Mouse (Mus musculus) hindbrain, embryonic 11.5 days (tissue): ENCODE measurements around the gene Eif2ak1. TPM values are rescaled to one million over a fixed set of nuclear protein-coding genes. Genes with fewer than 3 reads are reported as not detected.
"Not testable (repeated sequence)": the region's sequence is repeated elsewhere in the genome, so short reads cannot be mapped to it uniquely, and the experiment has no call there.

ENCODE experiments used
- ATAC-seq: fragments of 200-750 bp; cut with Nextera tagmentation; 2 replicates; pipeline ENCODE4 v1.8.0; 2017; ENCODE audit warnings: mild to moderate bottlenecking, moderate TSS enrichment, moderate library complexity; ENCODE audit not compliant: low FRiP score
- DNase-seq: peaks from one replicate; pipeline ENCODE4 v3.0.0-alpha.2; 2015; ENCODE audit warnings: low spot score
- H3K27ac ChIP-seq: fragments of 300-500 bp; sonication (generic); 2 replicates; pipeline ENCODE4 v1.5.1; 2014; ENCODE audit warnings: mild to moderate bottlenecking, low read depth, low read length
- H3K27me3 ChIP-seq: fragments of 300-500 bp; sonication (generic); 2 replicates; pipeline ENCODE4 v1.6.1; 2014; ENCODE audit warnings: mild to moderate bottlenecking, low read length, moderate library complexity, mixed read lengths; ENCODE audit not compliant: control insufficient read depth, insufficient read depth
- H3K36me3 ChIP-seq: fragments of 300-500 bp; sonication (generic); 2 replicates; pipeline ENCODE4 v1.6.1; 2014; ENCODE audit warnings: mild to moderate bottlenecking, low read length, moderate library complexity, mixed read lengths; ENCODE audit not compliant: control insufficient read depth, insufficient read depth
- H3K4me1 ChIP-seq: fragments of 300-500 bp; sonication (generic); replicated peaks from 2 replicates; pipeline ENCODE4 v1.6.1; 2014; ENCODE audit warnings: low read length, mixed read lengths; ENCODE audit not compliant: control insufficient read depth, insufficient read depth
- H3K4me2 ChIP-seq: fragments of 300-500 bp; sonication (generic); replicated peaks from 2 replicates; pipeline ENCODE4 v1.6.1; 2014; ENCODE audit warnings: mild to moderate bottlenecking, low read depth, low read length
- H3K4me3 ChIP-seq: fragments of 300-500 bp; sonication (generic); 2 replicates; pipeline ENCODE4 v1.5.1; 2014; ENCODE audit warnings: low read depth, low read length
- H3K9ac ChIP-seq: fragments of 300-500 bp; sonication (generic); 2 replicates; pipeline ENCODE4 v1.6.1; 2014; ENCODE audit warnings: low read depth, low read length
- H3K9me3 ChIP-seq: fragments of 300-500 bp; sonication (generic); 2 replicates; pipeline ENCODE4 v1.6.1; 2016; ENCODE audit warnings: low read length; ENCODE audit not compliant: control insufficient read depth
- WGBS: fragments of 180-500 bp; shearing (Covaris S2); extraction: QIAGEN DNeasy Blood & Tissue Kit; methylation state at CpG from one replicate; pipeline ENCODE4 v1.1.7; 2014; 5-methylcytosine and 5-hydroxymethylcytosine counted together
- polyA plus RNA-seq: library from polyadenylated mRNA; unstranded; fragments of >200 nt; fragmentation: Nextera tagmentation; extraction: Ambion mirVana; gene quantifications from 2 replicates; pipeline ENCODE4 v1.2.1, GENCODE M21; 2014

Eif2ak1 gene
- 51.4 and 55.2 TPM in 2 replicates for polyA plus RNA-seq

DNA sequence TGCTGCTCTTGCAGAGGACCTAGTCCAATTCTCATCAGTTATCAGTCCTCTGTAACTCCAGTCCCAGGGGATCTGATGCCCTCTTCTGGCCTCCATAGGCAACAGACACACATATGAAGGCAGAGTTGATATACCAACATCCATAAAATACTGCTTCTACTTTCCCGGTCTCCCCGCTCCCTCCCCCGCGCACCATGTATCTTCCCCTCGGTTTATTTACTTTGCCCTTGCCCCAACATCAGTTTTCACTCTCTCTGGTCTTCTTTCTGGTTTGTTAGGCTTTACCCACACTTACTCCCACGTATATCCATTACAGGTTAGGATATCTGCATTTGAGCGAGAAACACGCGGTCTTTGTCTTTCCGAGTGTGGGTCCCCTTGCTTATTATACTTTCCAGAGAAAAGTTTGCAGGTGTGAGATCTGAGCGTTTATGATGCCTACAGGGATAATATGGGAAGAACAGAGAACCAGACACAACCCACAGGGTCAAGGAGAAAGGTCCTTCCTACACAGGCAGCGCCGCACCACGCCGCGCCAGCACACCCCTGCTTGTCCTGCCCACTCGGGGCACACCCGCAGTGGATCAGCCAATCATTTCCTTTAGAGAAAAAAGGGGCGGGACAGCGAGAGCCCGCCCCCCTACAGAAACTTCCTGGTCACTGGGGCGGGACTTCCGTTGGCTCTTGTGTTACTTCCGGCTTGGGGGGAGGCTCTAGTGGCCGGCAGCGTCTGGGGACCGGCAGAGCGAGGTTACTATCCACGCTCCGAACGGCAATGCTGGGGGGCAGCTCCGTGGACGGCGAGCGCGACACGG is at the start of gene Eif2ak1:
TSS of gene Eif2ak1 (plus strand) at position 673 of the 815 bp plus-strand sequence.
- Histone ChIP-seq H3K27ac (0 out of 2 replicates have a peak within 1 kb of the TSS, but pooled peaks have one; percentile 33), H3K27me3 (no peaks in the 10 kb centered on the region), H3K9me3 (no peaks in the 10 kb centered on the region), H3K36me3 (no peaks in the 10 kb centered on the region), H3K4me2 (peak within 1 kb of the TSS; percentile 63), H3K9ac (peak within 1 kb of the TSS; percentile 78), H3K4me3 (peak within 1 kb of the TSS; percentile 86), H3K4me1 (peaks cover 3% of the 10 kb centered on the region; the same call in 1 of the 2 replicates)
- DNase-seq (peak; percentile 97), ATAC-seq (peak; percentile 99)
- WGBS, result under 1% methylated on average over 37 of the region's 37 CpGs

DNA sequence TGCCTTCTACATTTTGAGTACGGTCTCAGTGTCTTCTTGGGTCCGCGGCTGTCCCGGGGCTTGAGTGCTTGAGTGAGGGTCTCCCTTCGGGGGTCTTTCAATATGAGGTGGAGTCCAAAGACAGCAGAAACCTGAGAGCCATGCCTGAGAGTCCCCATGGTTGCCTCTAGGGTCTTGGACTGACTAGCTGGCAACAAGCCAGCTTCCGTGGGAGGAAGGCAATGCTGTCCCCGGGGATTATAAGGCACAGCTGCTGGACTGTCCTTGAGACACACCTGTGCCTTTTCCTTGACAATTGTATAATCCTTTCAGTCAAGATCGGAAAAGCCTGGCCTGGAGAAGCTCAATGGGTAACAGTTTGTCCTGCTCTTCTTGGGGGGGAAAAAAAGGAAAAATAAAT is 35.6 kb upstream of the Eif2ak1 start:
- no peaks in the 10 kb centered on the region for H3K4me1 ChIP-seq
- ATAC-seq (no peak), DNase-seq (no peak)
- H3K36me3 ChIP-seq, result no peaks in the 10 kb centered on the region
- 96% methylated on average over 7 of the region's 8 CpGs for WGBS
- H3K9ac ChIP-seq, result no peak overlapping the region
- H3K4me2 ChIP-seq, result no peak overlapping the region
- no peak overlapping the region for H3K27ac ChIP-seq
- H3K27me3 ChIP-seq, result no peaks in the 10 kb centered on the region
- H3K9me3 ChIP-seq, result no peaks in the 10 kb centered on the region
- no peak overlapping the region for H3K4me3 ChIP-seq

DNA sequence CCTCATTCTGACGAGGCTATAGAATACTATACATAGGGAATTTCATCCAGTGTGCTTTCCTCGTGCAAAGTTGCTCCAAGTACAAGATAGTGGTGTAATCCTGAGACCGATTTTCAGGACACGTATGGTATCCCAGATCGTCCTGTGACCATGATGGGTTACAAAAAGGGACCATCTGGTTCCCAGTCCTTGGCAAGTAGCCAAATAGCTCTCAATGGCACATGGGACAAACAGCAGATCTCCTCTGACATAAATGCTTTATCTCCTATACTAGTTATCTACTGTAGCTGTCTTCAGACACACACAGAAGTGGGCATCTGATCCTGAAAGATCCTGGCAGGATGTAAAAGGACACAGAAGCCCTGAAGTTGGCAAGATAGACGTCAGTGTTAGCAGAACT is 32.2 kb upstream of the Eif2ak1 start:
- Histone ChIP-seq H3K9ac (no peak overlapping the region), H3K27me3 (no peaks in the 10 kb centered on the region), H3K4me3 (no peak overlapping the region), H3K4me1 (no peaks in the 10 kb centered on the region), H3K9me3 (no peaks in the 10 kb centered on the region), H3K36me3 (no peaks in the 10 kb centered on the region), H3K4me2 (no peak overlapping the region), H3K27ac (no peak overlapping the region)
- DNase-seq (no peak), ATAC-seq (no peak)
- WGBS, result 88% methylated on average over 6 of the region's 6 CpGs

DNA sequence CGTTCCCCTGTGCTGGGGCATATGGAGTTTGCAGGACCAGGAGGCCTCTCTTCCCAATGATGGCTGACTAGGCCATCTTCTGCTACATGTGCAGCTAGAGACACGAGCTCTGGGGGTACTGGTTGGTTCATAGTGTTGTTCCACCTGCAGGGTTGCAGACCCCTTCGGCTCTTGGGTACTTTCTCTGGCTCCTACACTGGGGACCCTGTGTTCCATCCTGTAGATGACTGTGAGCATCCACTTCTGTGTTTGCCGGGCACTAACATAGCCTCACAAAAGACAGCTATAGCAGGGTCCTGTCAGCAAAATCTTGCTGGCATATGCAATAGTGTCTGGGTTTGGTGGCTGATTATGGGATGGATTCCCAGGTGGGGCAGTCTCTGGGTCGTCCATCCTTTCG is 16.4 kb upstream of the Eif2ak1 start:
- not testable (repeated sequence) for H3K9ac ChIP-seq, H3K4me3 ChIP-seq, H3K36me3 ChIP-seq, H3K9me3 ChIP-seq, H3K4me1 ChIP-seq, H3K27ac ChIP-seq, H3K27me3 ChIP-seq, DNase-seq, ATAC-seq, H3K4me2 ChIP-seq
- WGBS, result 88% methylated on average over 6 of the region's 6 CpGs

DNA sequence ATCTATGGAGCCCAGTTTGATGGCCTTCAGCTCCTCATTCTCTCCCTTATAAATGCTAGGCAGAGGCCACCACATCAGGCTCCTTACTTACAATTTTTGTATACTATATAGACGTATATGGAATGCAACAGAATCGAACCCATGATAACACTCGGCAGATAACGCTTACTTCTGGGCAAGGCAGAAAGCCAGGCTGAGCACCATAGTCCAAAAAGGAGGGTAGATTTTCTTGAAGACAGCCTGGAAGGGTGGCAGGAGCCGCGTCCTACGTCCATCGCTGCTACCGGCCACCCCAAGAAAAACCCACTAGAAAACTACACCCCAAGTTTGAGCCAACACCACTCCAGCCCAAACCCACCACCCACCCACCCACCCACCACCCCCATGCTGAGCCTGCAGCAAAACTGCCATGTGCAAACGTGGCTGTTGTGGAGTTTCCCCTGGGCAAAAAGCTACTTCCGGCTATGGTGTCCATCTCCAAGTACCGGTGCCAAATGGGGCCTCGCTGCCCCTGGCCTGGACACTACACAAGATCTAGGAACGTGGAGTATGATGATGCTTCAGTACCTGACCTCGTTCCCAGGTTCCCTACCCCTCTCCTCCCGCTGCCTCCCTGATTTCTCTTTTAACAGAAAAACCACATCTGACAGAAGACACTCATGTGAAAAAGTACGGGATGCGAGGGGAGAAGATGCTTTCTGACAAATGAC is 13.4 kb upstream of the Eif2ak1 start:
- DNase-seq (no peak), ATAC-seq (no peak)
- H3K4me2 ChIP-seq, result no peak overlapping the region
- no peaks in the 10 kb centered on the region for H3K36me3 ChIP-seq
- H3K27ac ChIP-seq, result no peak overlapping the region
- no peak overlapping the region for H3K4me3 ChIP-seq
- no peaks in the 10 kb centered on the region for H3K27me3 ChIP-seq
- H3K9ac ChIP-seq, result no peak overlapping the region
- no peaks in the 10 kb centered on the region for H3K9me3 ChIP-seq
- WGBS, result 90% methylated on average over 18 of the region's 18 CpGs
- H3K4me1 ChIP-seq, result no peaks in the 10 kb centered on the region

DNA sequence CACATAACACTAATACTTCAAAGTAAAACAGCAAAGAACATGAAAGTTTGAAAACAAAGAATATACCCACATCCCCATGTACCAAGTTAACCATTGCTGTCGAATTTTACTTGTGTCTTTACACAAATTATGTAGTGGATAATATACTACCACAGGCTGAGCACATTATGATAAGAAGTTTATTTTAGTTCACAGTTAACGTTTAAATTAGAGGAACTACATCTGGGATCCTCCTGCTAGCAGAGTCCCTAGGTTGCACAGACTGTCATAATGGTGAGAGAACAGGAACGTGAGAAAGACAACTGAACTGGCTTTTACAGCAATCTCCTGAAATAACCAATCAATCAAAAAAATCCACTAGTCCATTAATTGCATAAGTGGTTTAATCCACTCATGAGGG is 10.3 kb upstream of the Eif2ak1 start:
- no peak overlapping the region for H3K4me2 ChIP-seq
- ATAC-seq, result no peak
- no peak overlapping the region for H3K4me3 ChIP-seq
- no peaks in the 10 kb centered on the region for H3K27me3 ChIP-seq
- no peak overlapping the region for H3K27ac ChIP-seq
- no peak overlapping the region for H3K9ac ChIP-seq
- DNase-seq, result no peak
- no peaks in the 10 kb centered on the region for H3K36me3 ChIP-seq
- 82% methylated on average over 3 of the region's 3 CpGs for WGBS
- H3K4me1 ChIP-seq, result no peaks in the 10 kb centered on the region
- H3K9me3 ChIP-seq, result no peaks in the 10 kb centered on the region

DNA sequence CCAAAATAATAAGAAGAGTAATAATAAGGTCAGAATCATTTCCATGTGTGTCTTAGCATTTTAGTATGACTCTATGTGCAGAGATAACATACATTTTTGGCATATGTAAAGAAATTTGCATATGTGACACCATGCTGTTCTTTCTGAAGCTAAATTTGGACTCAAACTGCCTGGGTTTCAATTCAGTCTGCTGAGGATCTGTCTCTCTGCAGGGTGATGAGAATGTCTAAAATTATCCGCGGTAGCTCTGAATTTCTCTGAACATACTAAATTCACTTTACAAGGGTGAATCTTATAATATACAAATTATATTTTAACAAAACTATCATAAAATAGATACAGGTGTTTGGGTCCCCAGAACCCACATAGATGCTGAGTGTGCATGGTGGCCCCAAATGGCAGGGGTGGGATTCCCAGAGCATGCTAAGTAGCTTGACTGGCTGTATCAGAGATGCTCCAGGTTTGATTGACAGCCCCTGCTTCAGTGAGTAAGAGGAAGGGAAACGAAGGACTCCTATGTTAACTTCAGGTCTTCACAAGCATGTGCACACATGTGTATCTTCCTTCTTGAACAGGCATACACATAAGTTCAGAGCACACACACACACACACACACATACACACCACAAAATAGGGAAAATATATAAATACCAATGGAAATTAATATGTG is 8.0 kb upstream of the Eif2ak1 start:
- Histone ChIP-seq H3K9me3 (no peaks in the 10 kb centered on the region), H3K4me3 (no peak overlapping the region), H3K4me2 (no peak overlapping the region), H3K4me1 (no peaks in the 10 kb centered on the region), H3K27me3 (no peaks in the 10 kb centered on the region), H3K9ac (no peak overlapping the region), H3K36me3 (no peaks in the 10 kb centered on the region), H3K27ac (no peak overlapping the region)
- WGBS, result 91% methylated on average over 3 of the region's 3 CpGs
- DNase-seq, result no peak
- ATAC-seq, result no peak

DNA sequence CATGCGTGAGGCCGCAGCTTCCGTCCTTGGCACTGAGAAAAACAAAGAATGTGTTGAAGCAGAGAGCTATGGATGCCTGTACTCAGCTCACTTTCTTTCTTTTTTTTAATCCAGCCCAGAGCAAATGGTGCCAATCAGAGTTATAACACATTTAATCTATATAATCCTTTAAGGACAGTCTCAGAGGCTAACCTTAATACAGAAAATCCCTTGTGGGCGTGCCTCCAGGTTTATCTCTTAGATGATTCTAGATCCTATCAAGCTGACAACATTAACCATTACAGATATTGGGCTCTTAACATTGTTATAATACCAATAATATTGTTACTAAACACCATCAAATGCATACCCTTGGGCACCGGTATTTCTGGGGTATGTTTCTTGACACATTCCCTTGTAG is 5.9 kb upstream of the Eif2ak1 start:
- WGBS, result 91% methylated on average over 5 of the region's 5 CpGs
- Histone ChIP-seq H3K36me3 (no peaks in the 10 kb centered on the region), H3K4me2 (no peak overlapping the region), H3K4me3 (no peak overlapping the region), H3K4me1 (no peaks in the 10 kb centered on the region), H3K27me3 (no peaks in the 10 kb centered on the region), H3K27ac (no peak overlapping the region), H3K9ac (no peak overlapping the region), H3K9me3 (no peaks in the 10 kb centered on the region)
- DNase-seq, result no peak
- no peak for ATAC-seq
